Mouse (Mus musculus) embryo, embryonic 10.5 days (tissue): ENCODE measurements around the gene Tmsb4x.

Experiments used
- DNase-seq: peaks from one replicate; pipeline ENCODE4 v3.0.0-alpha.2; 2015; ENCODE audit warnings: low spot score

The Tmsb4x gene

DNA sequence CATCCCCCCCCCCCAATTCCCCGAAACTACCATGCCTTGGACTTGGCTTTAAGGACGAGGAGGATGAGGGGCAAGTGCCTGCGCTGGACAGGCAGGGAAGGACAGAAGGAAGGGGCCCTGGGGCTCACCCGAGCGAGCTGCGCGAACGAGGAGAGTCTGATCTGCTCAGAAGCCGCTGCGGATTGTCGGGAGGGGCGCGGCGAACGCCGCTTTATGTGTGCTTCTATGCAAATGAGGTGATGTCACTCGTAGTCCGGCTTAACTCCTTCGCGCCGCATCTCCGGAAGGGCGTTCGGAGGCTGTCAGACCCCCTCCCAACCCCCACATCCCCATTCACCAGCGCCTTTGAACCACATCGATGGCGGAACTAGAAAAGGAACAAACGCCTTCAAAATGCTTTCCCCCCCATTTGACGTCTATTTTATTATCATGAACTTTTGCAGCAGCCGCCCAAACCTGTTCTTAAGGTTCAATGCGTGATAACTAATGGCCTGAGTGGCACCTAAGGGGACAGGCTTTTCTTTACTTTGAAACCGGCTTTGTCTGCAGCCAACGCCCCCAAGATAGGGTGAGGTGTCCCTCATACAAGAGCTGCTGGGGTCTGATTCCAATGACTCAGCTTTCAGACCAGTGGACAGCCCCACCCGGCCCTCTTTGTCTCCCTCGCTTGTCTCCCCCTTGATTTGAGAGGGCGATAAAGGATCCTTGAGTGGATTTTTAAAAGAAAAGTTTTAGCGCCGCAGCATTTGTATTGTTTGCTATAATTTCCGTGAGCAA, at the start of gene Tmsb4x:
TSS of gene Tmsb4x (minus strand) at position 338 of the 777 bp plus-strand sequence.
- DNase-seq = peak; percentile 86

- DNase-seq = no peak
These were observed 32.6 kb upstream of the Tmsb4x start for GRCm38 (mm10) chrX:167241736-167242135.

GRCm38 (mm10) chrX:167239293-167239921, 30.3 kb upstream of the Tmsb4x start:
- DNase-seq = no peak

- peak; percentile 84 for DNase-seq
These were observed 24.1 kb upstream of the Tmsb4x start for GRCm38 (mm10) chrX:167233104-167233687.

DNA sequence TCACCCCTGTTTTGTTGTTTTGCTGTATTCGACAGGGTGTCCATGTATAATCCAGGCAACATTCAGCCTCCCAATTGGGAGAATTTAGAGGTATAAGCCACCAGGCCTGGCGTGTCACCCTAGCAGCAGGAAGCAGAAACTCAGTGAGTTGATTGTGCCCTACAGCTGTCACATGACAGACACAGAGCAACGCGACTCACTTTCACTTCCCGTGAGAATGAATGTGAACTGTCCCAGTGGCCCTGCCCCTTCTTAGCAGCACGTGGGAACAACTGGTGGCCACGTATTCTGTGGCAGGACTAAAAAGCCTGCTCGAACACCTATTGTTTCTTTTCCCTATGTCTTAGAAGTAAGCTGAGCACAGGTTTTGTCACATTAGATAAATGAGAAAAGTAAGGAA, 22.0 kb upstream of the Tmsb4x start:
- no peak for DNase-seq

DNA sequence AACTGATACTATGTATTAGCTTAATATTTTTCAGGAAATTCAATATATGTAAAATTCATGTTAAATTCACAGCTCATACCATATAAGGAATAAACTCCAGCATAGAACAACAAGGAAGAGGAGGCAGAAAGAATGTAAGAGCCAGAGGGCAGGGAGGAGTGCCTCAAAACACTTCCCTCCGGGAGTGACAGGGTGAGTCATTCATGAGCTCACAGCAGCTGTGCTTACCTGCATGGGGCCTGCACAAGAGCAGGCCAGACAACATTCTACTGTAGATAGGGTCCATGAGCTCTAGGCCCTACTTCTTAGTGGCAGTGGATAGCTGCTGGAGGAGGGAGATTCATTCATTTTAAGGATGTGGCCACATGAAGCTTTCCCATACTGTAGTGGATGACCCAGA, 20.7 kb upstream of the Tmsb4x start:
- no peak for DNase-seq

DNA sequence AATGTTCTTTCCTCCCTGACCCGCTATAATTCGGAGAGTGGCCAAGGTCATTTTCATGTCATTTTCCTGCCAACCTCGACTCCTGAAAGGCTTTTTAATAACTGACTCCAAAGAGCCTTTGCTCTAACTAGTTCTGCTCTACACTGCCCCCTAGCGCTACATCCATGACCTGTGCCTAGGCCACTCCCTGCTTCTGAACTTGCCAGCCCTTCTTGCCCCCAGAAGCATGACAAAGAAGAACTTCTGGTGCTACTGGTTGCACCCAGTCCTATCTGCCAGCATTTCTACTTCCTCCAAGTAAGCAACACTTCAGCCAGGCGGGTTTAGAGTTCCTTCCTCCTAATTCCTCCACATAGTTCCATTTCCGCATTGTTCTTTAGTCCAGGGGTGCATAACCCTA, 20.1 kb upstream of the Tmsb4x start:
- DNase-seq = peak; percentile 74

GRCm38 (mm10) chrX:167227756-167228155, 18.6 kb upstream of the Tmsb4x start:
- no peak for DNase-seq

DNA sequence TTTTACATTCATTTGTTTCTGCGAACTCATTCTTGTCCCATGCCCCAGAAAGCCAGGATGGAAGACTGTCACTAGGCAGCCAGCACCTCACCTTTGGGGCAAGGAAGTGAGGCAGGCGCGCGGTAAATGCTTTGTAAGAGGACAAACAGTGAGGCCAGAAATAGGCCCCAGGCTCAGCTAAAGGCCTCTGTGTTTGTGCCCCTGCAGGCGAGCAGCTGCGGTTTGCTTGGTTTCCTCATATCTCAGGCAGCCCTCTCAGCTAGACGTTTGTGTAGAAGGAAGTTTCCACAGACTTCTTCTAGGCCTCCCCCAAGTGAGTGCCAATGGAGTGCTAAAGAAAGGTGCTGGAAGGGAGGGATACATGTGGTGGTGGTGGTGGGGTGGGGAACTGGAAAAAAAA, 18.0 kb upstream of the Tmsb4x start:
- DNase-seq = no peak

DNA sequence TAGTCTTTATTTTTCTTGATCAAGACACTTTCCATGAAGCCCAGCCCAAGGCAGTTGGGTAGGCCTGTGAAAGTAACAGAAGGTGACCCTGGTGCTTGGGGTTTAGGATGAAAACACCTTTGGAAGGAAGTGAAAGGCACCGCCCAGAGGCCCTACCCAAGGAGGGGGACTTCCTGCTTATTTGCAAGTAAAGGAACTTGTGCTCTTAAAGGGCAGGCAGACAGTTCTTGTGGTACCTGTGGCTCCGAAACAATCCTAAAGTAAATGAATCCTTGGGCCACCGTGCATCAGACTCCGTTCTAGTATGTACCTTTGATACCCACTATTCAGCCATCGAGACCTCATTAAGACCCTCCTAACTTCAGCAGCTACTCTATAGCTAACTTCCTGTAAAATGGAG, 17.5 kb upstream of the Tmsb4x start:
- DNase-seq = no peak

- DNase-seq = peak; percentile 50
These were observed 3.6 kb upstream of the Tmsb4x start for GRCm38 (mm10) chrX:167212707-167213106.

DNA sequence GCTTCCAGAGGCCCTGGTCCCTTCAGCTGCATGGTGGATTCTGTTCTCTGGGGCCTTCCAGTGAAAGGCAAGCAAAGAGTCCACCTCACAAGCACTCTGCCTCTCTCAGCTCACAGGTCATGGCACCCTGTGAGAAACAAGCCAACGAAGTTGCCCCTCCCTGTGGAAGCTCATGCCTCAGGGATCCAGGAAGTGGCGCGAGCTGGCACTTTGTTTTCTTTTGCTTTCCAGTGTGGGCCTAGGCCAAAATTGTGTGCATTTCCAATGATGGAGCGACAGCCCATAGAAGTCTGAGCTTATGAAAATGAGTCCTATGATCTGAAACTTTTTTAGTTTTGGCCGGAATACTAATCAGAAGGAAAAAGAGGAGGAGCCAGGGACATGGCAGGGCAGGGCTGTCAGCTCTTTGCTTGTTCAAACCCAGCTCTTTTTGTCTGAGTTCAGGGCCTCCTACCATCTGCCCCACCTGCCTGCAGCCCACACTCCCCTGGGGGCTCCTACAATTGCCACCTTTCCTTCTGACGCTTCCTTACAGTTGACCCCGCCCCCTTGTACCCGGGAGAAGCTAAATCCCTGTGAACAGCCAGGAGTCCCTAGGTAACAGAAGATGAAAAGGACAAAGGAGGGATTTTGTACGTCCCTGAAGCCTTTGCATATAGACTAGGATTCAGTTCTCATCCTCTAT, 2.9 kb upstream of the Tmsb4x start:
- peak; percentile 2 for DNase-seq

- no peak for DNase-seq
These were observed 1.2 kb upstream of the Tmsb4x start for GRCm38 (mm10) chrX:167210319-167210728.

DNA sequence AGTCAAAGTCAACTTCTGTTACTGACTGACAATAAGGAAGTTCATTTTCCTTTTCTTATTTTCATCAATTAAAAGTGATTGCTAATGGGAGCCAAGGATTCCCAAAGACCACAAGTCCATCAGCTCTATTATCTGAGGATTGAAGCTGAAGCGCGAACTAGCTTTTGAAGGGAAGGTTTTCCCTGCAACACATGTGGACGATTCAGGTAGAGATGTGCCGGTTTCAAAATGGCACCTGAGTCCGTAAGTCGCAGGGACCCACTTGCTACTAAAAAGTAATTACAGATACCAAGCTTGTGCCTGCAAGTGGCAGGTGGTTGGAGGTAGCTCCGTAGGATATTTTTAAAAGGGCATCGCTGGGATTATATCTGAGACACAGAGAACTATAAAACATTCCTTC, 713 bp upstream of the Tmsb4x start:
- DNase-seq = no peak

- DNase-seq = peak; percentile 47
These were observed 652 bp downstream of the Tmsb4x start for GRCm38 (mm10) chrX:167208506-167208820.

DNA sequence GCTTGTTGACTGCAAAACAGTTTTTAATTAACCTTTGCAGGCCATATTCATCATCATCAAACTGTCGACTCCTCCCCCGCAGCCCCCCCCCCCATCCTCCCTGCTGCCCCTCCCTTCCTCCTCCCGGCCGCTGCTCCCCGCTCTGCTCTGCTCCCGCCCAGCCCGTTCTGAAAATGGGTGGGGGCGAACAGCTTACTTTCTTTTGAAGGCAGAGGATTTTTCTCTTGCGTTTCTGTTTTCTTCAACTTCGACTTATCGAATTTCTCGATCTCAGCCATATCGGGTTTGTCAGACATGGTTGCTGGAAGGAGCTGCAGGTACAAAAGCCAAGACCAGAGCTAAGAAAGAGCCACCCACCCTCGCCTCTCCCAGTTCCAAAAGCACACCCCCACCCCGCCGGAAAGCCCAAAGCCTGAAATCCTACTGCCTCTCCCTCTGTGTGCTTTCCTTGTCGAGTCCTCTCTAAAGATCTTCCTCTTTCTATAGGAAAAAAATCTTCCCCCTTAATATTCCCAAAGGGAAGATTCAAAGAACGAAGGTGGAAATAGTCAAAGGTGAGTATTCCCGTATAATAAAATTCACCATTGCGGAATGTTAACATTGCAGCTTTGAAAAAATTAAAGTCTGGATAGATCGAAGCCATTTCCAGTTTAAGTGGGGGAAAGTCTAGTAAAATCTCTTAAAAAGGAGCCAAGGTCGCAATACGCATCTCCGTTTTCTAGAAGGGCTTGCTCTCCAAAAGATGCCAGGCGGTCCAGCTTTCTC, 1.2 kb downstream of the Tmsb4x start:
- DNase-seq = peak; percentile 39

GRCm38 (mm10) chrX:167205813-167206520, 3.1 kb downstream of the Tmsb4x start:
- DNase-seq = peak; percentile 32

GRCm38 (mm10) chrX:167201365-167201764, 7.8 kb downstream of the Tmsb4x start:
- no peak for DNase-seq

GRCm38 (mm10) chrX:167195228-167195649, 13.9 kb downstream of the Tmsb4x start:
- DNase-seq = no peak

DNA sequence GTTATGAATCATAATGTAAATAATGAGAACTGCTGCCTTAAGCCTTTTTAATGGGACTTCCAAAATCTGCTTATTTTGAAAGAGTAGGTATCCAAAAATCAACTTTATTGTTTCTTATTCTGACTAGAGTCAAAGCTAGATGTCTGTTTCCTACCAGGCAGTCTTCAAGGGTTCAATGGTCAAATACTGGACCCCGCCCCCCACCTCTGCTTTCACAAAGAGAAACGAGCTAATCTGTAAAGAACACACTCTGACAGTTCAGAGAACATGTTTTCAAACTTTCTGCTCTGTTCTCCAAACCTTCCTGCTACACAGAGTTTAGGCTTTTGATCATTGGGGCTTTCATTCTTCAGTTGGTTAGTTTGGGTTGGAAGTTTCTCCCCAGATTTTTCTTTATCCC, 22.8 kb downstream of the Tmsb4x start:
- no peak for DNase-seq

DNA sequence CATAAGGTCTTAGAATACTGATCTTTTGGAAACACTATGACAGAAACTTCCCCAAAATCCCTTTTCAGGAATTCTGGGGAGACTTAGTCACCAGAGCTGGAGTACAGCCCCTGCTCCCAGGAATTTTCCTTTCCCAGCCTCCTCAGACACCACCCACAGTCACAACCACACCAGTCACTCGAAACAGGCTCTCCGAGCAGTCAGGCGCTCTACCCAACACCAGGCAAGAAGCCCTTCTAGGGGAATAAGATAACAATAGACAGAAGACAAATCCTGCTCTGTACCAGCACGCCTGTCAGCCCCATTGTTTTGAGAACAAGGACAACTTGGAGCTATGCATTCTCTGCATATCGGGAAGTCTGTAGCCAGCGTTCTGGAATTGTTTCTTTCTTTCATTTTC, 25.6 kb downstream of the Tmsb4x start:
- DNase-seq = no peak
